Mouse (Mus musculus): ENCODE data around the gene Nif3l1. TPM values are rescaled to one million over a fixed set of nuclear protein-coding genes. Genes with fewer than 3 reads are reported as not detected.

The Nif3l1 gene
- 29.5 TPM for polyA plus RNA-seq (2014; fragmentation: Illumina TruSeq; extraction: RNeasy Lipid Tissue Mini Kit (QIAGEN cat#74804); ENCODE audit: low read depth, low replicate concordance)

GRCm38 (mm10) chr1:58445143-58445722, at the start of gene Nif3l1, which contains the start of gene Ppil3:
Nif3l1 (plus strand) TSS chr1:58445151.
Ppil3 (minus strand) TSS chr1:58445486.

GRCm38 (mm10) chr1:58423371-58424248, 21.3 kb upstream of the Nif3l1 start, which contains the start of gene Clk1:
Clk1 (minus strand) TSS chr1:58424066.

GRCm38 (mm10) chr1:58504577-58505254, 59.8 kb downstream of the Nif3l1 start, which contains the start of gene Orc2:
Orc2 (minus strand) TSS chr1:58505109.

Other genes with a start within 250 kb of the Nif3l1 start
- gene Aox4, start 234.8 kb upstream of the Nif3l1 start, polyA plus RNA-seq (2014; fragmentation: Illumina TruSeq; extraction: RNeasy Lipid Tissue Mini Kit (QIAGEN cat#74804); ENCODE audit: low read depth, low replicate concordance) = not detected
- gene Aox2, start 166.8 kb upstream of the Nif3l1 start, polyA plus RNA-seq (2014; fragmentation: Illumina TruSeq; extraction: RNeasy Lipid Tissue Mini Kit (QIAGEN cat#74804); ENCODE audit: low read depth, low replicate concordance) = 0.24 TPM
- 359 TPM for gene Bzw1, start 52.3 kb upstream of the Nif3l1 start, polyA plus RNA-seq (2014; fragmentation: Illumina TruSeq; extraction: RNeasy Lipid Tissue Mini Kit (QIAGEN cat#74804); ENCODE audit: low read depth, low replicate concordance)
- 329 TPM for gene Clk1, start 21.1 kb upstream of the Nif3l1 start, polyA plus RNA-seq (2014; fragmentation: Illumina TruSeq; extraction: RNeasy Lipid Tissue Mini Kit (QIAGEN cat#74804); ENCODE audit: low read depth, low replicate concordance)
- gene Ppil3, start 335 bp downstream of the Nif3l1 start, polyA plus RNA-seq (2014; fragmentation: Illumina TruSeq; extraction: RNeasy Lipid Tissue Mini Kit (QIAGEN cat#74804); ENCODE audit: low read depth, low replicate concordance) = 108 TPM
- 60.0 TPM for gene Orc2, start 60.0 kb downstream of the Nif3l1 start, polyA plus RNA-seq (2014; fragmentation: Illumina TruSeq; extraction: RNeasy Lipid Tissue Mini Kit (QIAGEN cat#74804); ENCODE audit: low read depth, low replicate concordance)
- gene Fam126b, start 141.2 kb downstream of the Nif3l1 start, polyA plus RNA-seq (2014; fragmentation: Illumina TruSeq; extraction: RNeasy Lipid Tissue Mini Kit (QIAGEN cat#74804); ENCODE audit: low read depth, low replicate concordance) = 69.7 TPM
- gene Ndufb3, start 141.2 kb downstream of the Nif3l1 start, polyA plus RNA-seq (2014; fragmentation: Illumina TruSeq; extraction: RNeasy Lipid Tissue Mini Kit (QIAGEN cat#74804); ENCODE audit: low read depth, low replicate concordance) = 133 TPM

Measured in kidney, adult 10 weeks (tissue).